Mouse (Mus musculus) olfactory bulb, adult 2 months (tissue): ENCODE results near the gene Klhl41.

Source experiments
- CTCF ChIP-seq: fragments of 200-500 bp; IDR thresholded peaks from 2 replicates; pipeline ENCODE4 v1.5.1; 2012; ENCODE audit warnings: low read depth, mild to moderate bottlenecking, low read length, moderate library complexity; ENCODE audit not compliant: insufficient read depth
- POLR2A ChIP-seq: fragments of 200-500 bp; IDR thresholded peaks from 2 replicates; pipeline ENCODE4 v1.6.1; 2012; ENCODE audit warnings: mild to moderate bottlenecking, low read depth, low read length, moderate library complexity; ENCODE audit not compliant: insufficient read depth

- TF ChIP-seq CTCF = no peak
- no peak for TF ChIP-seq POLR2A
These were observed 2.3 kb upstream of the Klhl41 start for GRCm38 (mm10) chr2:69667656-69668055.
